Mouse (Mus musculus) ES-Bruce4 (cell line): Measurements from ENCODE around the gene Foxp4.

Source experiments
- CTCF ChIP-seq: IDR thresholded peaks from one replicate; pipeline ENCODE4 v1.8.1; 2011; ENCODE audit warnings: low read depth, low read length
- POLR2A ChIP-seq: IDR thresholded peaks from one replicate; pipeline ENCODE4 v1.8.1; 2011; ENCODE audit warnings: low read length; ENCODE audit not compliant: insufficient read depth

- TF ChIP-seq CTCF (no peak), POLR2A (no peak)
Measured at GRCm38 (mm10) chr17:47889727-47890126, 34.7 kb downstream of the Foxp4 start.
